Mouse (Mus musculus) spleen, postnatal 36 days (tissue): ENCODE data around the gene 1700020D05Rik.

Experiments
- DNase-seq, 2 experiments: peaks; one replicate each; pipeline ENCODE4 v3.0.0; 2022; ENCODE audit warnings: low spot score in 2 of 2, mixed read lengths in 1 of 2

1700020D05Rik gene

DNA sequence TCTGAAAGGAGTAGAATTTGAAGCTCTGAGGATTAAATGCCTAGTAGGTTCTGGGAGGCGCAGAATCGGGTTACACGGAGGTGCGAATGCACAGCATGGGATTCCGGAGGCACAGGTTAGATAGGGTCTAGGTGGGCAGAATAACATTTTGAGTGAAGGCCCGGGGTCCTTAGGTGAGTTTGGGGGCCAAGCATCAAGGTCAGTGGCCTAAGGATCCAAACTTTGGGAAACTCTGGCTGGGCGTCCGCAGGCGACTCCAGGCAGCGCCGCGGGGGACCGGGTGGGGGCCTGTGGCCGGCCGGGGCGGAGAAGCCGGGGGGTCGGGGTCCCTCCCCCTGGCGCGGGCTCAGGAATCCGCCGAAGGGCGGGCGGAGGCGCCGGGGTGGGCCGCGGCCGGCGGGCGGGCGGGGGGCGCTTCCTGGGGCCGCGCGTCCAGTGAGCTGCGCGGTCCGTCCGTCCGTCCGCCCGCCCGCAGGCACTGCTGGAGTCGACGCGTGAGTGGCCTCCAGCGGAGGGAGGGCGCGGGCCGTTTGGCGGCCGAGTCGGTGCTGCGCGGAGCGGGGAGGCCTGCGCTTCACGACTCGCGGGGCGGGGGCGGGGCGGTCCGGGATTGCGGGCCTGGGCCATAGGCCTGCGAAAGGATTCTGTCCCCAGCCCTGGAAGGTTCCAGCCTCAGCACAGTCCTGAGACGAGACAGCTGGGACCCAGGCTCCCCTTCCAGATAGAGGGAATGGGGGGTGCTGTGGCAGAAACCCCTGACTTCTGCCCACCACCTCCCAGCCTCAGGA is 29.1 kb downstream of the 1700020D05Rik start:
- DNase-seq = no peak

DNA sequence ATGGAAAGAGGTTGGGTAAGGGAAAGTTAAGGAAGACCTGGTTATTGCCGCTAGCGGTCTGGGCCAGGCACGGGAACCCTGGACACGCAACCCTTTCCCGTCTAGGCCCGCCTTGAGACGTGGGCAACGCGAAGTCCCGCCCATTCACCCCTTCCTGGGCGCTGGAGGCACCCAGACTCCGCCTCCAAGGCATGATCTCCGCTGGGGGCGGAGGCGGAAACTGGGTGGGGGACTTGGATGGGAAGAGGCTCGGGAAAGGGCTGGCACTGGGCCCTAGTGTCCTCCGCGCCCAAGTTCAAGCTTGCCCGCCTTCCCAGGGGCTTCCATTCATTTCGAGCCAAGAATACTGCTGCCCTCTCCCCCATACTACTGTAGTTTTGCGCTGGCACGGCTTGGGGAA is 29.9 kb downstream of the 1700020D05Rik start, which contains the start of gene Efemp2:
Efemp2 (plus strand) TSS at position 235 of the 400 bp plus-strand sequence.
- peak; percentile 46 to 66 for DNase-seq

DNA sequence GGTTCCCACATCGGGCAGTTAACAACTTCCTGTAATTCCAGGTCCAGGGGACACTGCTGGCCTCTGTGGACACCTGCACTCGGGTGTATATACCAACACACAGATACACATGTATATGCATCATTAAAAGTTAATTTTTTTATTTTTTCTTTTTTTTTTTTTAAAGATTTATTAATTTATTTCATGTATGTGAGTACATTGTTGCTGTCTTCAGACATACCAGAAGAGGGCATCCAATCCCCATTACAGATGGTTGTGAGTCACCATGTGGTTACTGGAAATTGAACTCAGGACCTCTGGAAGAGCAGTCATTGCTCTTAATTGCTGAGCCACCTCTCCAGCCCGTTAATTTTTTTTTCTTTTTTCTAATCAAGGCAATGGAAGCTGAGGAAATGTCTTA is 30.7 kb downstream of the 1700020D05Rik start:
- DNase-seq = no peak

DNA sequence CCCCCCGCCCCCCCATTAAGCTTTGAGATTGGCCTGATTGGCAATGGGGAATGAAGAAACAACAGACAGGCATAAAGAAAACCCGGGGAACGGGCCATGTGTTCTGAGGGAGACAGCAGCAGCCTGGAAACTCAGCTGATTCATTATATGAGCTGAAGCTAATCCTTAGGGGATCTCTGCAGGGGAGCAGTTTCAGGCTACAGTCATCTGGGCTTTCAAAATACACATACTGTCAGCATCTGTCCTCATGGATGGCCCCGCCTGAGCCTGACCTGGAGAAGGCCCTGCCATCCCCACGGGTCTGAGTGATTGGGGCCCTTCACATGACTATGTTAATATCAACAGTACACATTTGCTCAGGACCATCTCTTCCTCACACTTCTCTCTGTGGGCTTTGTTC is 31.7 kb downstream of the 1700020D05Rik start:
- no peak for DNase-seq

DNA sequence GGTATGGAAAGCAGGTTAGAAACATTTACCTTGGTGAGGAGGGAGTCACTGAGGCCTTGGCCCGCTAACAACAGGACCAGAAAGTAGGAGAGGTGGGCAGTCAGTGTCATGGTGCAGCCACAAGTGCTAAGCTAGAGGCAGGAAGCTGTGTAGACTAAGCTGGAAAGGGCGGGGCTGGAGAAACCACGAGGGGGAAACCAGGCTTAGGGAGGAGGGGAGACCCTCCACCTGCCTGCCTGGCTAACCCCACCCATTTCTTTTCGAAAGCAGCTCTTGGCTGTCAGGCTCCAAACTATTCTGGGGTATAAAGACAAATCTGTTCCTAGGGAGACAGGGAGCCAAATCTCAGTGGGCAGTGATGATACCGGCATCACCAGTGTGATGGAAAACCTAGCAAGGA is 35.2 kb downstream of the 1700020D05Rik start, which contains the start of gene Ctsw:
Ctsw (minus strand) TSS at position 134 of the 400 bp plus-strand sequence.
- peak in 1 of 2 experiments; percentile 38 for DNase-seq

DNA sequence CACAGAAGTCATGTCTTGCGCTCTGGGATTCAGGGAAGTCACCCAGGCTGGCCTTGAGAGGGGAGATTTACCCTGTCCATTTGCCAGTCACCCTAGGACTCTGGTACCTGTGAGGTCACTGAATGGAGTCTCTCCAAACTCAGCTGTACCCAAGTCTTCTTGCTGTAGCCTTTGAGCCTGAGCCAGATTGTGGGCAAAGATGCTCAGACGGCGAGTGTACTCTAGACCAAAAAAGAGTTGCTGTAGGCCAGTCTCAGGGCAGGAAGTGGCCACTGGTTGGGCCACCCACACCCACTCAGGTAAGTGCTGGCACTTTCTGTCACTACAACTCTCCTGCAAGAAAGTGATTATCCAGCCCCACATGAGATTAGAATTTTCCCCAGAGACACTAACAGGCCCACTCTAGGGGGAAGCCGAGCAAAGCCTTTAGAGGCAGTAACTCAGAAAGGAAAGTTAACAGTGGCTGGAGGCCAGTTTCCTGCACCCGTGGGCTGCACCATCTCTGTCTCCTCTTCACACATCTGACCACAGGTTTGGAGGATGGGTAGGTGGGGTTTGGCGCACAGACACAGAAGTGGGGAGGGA is 36.6 kb downstream of the 1700020D05Rik start:
- no peak for DNase-seq

DNA sequence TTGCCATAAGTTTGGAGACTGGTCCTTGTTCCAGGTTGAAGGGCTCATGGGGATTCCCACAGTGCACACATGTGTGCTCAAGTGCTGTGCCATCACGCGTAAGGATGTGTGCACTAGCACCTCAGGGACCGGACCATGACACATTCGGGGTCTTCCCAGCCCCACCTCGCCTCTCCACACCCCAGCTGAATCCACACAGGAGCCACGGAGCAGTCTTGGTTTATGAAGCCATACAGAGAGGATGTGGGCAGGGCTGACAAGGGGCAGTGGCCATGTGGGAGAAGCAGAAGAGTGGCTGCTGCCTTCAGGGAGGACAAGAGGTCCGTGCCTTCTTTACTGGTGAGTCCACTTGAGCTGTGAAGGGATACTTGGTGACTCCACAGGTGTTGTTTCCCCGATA is 38.5 kb downstream of the 1700020D05Rik start:
- DNase-seq = no peak

DNA sequence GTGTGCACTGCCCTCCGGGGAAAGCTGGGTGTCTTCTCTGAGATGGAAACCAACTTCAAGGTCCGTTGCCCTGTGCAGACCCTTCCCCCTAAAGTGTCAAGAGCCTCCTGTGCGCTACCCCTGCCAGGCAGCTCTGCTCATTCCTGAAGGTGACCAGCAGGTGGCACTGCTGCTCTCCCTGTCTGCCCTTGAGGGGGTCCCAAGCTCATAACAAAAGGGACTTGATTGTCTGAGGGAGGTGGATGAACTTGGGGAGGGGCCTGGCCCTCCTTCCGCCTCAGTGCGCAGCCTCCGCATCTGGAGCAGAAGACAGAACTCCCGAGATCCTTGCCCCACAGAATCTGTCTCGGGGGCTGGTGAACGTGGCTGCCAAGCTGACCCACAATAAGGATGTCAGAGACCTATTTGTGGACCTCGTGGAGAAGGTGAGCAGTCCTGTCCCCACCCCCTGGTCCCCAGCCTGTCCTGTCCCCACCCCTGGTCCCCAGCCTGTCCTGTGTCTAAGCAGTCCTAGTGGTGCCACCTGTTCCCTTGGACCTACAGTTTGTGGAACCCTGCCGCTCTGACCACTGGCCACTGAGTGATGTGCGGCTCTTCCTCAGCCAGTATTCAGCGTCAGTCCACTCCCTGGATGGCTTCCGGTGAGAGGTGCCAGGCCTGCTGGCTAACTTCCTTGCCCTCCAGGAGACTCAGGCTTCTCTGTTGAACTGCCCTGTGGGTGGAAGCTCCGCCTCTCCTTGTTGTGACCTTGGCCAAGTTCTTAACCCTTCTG is 39.6 kb downstream of the 1700020D05Rik start:
- peak in 1 of 2 experiments; percentile 40 for DNase-seq

DNA sequence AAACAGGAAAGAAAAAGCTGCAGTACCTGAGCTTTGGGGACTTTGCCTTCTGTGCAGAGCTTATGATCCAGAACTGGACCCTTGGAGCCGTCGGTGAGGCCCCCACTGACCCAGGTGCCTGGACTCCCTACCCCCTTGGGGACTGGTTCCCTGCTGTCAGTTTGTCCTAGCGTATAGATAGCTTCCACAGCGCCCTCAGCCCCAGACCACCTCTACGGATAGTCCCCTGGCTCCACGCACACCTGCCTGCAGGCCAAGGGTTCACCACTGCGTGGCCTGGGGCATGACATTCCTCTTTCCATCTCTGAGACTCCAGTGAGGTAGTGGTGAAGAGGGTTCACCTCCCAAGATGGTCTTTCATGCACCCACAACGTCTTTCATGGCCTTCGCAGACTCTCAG is 40.4 kb downstream of the 1700020D05Rik start:
- DNase-seq = no peak

DNA sequence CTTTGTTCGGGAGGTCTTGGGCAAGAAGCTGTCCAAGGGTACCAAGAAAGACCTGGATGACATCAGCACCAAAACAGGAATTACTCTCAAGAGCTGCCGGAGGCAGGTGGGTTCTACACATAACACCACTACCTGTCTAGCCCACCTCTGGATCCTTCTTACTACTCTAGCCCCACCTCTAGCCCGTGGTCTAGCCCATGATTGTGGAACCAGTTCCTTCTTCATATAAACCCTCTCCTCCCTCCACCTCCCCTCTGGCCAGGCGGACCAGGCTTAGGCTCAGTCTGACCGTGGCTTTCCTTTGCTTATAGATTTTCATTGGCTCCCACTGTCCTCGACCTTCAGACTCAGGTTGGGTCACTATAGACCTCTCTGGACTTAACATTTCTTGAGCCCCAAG is 42.2 kb downstream of the 1700020D05Rik start:
- DNase-seq = no peak

DNA sequence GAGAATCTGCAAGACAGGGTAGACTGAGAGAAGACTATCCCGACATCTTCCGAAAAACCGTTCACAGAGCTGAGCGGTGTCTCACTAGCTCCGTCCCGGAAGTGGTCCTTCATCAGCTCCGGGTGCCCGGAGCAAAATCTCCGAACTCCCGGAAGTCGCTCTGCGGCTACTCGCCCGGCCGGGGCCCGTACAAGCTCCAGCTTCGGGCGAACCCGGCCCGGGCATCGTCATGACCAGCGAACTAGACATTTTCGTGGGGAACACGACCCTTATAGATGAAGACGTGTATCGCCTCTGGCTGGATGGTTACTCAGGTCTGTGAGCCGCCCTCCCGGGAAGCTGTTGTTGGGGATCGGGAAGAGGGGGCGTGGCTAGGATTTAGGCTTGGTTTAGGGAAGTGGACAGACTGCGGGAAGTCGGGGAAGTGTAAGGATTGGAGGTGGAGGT is 43.1 kb downstream of the 1700020D05Rik start, which contains the start of gene Fibp:
Fibp (plus strand) TSS at position 151 of the 447 bp plus-strand sequence.
- DNase-seq = peak; percentile 86 to 87

DNA sequence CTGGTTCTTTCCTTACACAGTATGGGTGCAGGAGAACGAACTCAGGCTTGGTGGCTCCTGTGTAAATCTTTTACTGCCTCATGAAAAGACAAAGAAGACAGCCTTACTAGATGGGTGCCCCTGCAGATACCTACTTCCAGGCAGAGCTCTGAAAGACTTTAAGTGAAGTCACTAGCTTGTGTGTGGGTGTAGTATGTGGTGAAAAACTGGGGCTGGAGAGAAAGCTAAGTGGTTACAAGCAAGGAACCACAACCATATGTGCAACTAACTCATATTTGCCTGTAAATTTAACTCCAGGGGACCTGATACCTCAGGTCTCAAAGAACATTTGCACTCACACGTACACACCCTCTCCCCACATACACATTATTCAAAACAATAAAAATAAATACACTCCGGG is 43.7 kb downstream of the 1700020D05Rik start:
- no peak for DNase-seq

DNA sequence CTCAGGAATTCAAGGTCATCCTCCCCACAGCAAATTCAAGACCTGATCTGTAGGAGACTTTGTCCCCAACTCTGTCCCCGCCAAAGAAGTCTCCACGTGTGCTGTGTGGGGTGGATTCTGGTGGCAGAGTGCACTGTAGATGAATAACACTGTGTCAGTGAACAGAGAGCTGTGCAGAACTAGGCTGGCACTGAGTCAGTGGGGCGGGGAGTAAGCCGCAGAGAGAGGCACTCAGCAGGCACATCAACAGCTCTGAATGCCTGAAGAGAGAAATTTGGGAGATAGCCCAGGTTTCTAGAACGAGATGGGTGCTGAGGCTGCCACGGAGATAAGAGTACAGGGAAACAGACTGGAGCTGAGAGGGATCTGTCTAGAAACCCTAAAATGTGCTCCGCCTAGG is 44.6 kb downstream of the 1700020D05Rik start:
- DNase-seq = no peak

DNA sequence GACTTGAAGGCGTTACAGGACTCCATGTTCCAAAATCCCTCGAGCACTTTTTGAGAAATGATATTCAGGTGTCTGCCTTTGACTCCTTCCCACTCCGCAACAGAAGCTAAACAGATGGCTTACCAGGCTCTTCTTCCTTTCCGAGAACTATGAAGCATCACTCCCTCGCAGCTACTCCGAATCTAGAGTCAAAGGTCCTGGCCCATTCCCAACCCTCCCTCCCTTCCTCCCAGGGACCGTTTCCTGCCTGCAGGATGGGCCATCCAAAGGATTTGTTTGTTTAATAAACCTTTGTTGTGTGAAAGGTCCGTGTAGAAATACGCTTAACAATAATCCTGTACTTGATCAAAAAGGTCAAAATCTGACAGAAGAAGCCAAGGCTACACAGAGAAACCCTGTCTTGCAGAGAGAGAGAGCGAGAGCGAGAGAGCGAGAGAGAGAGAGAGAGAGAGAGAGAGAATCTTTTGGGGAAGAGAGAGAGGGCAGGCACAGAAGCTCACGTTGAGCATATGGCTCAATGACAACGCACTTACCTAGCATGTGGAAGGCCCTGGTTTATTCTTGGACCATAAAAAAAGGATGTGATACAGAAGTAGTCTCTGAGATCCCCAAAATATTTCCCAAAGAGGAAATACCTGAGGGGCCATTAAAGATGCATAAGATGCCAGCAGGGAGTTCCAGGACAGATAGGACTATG is 45.7 kb downstream of the 1700020D05Rik start, which contains the start of gene Ccdc85b:
Ccdc85b (minus strand) TSS at position 149 of the 697 bp plus-strand sequence.
- DNase-seq = no peak

DNA sequence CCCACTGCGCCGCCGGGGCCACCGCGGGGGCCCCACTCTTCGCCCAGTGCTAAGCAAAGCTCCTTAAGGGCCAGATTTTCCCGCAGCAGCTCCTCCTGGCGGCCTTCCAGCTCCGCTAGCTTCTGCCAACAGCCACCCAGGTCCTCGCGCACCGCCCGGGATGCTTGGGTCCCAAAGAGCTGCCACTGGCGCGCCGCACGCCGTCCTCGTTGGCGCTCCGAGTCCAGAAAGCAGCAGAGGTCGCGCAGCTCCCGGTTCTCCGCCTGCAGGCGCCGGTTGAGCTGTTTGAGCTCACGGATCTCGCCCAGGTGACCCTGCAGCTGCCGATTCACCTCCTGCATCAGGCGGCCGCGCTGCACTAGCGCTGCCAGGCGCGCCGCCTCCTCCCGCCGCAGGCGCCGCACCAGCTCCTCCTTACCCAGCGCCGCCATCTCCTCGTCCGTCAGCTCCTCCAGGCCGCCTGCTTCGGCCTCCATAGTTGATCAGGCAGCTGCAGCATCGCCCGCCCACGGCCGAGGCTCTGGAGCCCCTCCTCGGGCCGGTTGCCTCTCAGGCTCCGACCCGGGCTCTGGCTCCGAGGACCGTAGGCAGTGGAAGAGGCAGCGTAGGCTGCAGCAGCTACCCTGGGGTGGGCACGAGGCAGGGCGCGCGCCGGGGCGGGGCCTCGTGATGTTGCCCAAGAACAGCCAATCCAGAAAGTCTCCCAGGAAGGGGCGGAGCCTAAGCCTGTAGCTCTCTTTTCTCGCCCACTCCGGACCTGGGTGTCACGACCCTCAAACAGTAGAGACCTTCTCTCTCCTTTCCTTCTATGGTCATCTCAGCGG is 46.5 kb downstream of the 1700020D05Rik start:
- peak; percentile 93 to 94 for DNase-seq

DNA sequence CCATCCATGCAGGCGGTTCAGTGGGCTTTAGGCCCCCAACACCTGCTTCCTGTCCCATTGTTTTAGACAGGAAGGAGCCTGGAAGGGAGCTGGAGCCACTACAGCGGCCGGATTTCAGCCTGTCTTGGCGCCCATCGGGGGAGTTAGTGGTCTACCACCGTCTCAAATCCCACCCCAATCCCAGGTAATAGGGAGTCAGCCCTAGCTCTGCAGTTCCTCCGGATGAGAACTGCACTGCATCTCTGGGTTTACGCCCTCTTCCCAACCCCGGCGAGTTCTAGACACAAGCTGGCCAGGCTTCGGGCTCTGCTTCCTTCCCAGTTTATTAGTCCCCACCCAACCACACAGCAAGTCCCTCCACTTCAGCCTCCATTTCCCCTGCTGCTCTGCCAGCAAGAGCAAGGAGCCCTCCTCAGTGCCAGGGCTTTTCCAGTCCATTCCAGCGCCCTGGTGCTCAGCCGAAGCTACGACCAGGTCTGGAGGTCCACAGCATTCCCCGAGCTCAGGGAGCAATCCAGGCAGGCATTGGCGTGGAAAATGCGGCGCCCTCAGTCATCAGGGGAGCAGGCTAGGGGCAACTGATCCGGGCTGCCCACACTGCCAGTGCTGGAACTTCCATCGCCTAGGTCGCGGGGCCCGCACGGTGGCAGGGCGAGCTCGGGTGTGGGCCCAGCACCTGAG is 47.2 kb downstream of the 1700020D05Rik start:
- DNase-seq = no peak

DNA sequence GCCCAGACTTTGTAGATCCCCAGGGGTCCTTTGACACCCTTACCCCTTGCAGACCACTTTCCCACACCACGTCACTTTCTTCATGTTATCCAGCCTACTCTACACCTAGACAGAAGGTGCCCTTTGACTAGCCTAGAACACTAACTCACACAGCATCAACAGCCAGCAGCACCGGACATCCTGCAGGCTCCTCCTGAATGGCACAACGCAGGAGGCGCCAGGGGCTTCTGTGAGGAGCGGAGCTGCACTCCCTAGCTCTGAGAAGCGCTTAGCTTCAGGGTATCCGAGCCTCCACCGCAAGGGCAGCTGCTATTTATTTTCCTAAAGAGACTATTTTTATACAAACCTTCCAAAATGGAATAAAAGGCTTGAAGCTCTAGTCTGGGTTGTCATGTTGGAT is 48.0 kb downstream of the 1700020D05Rik start:
- DNase-seq = no peak

DNA sequence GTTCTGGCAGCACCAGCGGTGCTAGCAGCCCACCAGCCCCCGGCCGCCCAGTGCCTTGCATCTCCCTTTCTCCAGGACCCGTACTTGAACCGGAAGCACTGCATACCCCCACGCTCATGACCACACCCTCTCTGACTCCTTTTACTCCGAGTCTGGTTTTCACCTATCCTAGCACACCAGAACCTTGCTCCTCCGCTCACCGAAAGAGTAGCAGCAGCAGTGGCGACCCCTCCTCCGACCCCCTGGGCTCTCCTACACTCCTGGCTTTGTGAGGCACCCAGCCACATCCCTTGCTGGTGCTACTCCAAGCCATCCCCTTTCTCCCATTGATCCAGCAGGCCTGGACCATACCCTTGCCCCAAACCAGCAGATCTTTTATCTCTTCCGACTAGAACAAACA is 48.5 kb downstream of the 1700020D05Rik start:
- no peak for DNase-seq
